Mouse (Mus musculus) induced T-regulatory cell, adult 2 months (primary cell): ENCODE data around the gene Tmprss9.

Experiments used
- DNase-seq: peaks from one replicate; pipeline ENCODE4 v3.0.0-alpha.2; 2012; ENCODE audit warnings: low read depth

The Tmprss9 gene

DNA sequence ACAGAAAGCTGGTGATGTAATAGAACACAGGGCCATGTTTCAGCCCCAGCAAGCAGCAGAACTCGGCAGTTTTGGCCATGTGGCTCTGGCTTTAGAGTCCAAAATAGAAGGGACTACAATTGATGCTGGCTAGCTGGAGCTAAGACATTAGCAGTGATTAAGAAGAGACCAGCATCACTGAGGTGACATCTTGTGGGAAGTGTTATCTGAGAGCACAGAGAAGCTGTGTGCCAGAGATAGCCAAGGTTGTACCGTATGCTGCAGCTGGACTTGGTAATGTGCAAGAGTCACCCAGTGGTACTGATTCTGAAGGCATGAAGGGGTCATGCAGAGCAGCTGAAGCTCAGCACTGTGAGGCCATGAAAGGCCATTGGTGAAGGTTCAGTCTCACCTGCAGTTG is 43.6 kb downstream of the Tmprss9 start:
- no peak for DNase-seq

DNA sequence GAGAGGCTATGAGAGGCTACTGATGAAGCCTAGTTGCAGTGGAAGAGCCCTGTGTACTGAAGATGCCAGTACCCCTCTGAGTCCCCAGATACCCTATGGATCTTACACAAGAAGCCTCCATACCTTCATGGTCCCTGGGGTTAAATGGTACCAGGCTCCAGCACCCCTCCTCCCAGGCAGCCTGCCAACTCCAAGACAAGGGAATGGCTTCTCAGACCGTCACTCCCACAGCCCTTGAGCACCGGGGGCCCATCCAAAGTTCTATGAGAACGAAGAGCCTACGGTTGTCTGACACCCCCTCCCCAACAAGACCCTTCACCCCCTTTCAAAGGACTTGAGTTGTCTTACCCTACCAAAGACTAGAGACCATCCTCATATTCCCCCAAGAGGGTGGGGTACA is 44.1 kb downstream of the Tmprss9 start:
- DNase-seq: no peak

- peak; percentile 68 for DNase-seq
Measured at GRCm38 (mm10) chr10:80917336-80917778, 45.7 kb downstream of the Tmprss9 start.

DNA sequence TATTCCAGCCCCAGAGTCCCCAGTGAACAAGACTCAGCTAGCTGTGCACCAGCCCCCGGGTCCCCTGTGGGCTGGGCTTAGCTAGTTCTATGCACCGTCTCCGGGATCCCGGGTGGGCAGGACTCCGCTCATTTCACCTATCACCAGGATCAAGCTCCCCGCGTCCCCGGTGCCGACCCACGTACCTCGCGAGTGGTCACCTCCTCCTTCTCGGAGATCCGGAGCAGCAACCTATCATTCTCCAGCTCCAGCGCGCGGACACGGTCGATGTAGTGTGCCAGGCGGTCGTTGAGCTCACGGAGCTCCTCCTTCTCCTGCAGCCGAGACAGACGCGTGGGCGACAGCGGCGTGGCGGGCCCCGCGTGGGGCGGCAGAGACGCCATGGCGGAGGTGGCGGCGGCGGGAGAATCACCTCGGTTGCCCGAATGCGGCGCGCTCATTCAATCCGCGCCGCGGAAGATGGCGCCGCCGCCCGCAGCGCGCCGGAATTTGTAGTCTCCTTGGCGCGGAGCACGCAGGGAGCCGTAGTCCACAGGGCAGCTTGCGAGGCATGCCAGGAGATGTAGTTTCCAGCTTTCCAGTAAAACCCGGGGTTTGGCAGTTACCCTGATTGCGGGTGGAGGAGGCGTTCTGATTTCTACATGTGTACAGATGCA is 46.3 kb downstream of the Tmprss9 start, which contains the start of gene Lmnb2:
Gene Lmnb2 (minus strand): TSS at position 467 of the 656 bp plus-strand sequence.
- peak; percentile 76 for DNase-seq

DNA sequence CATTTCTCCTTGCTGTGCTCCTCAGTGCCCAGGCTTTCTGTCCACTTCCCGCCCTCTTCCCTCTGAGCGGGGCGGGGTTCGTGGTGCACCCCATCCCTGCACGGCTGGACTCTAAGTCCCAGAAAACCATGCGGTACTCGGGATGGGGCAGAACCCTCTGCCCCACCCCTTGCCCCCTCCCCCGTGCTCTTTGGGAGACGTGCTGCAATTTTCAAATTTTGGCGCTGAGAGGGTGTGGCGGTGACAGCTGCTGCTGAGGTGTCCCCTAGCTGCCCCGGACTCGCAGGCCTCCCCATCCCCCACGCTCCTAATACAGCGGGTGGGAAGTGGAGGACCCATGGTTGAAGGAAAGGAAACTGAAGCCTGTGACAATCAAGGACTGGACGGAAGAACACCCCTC is 50.3 kb downstream of the Tmprss9 start:
- no peak for DNase-seq

GRCm38 (mm10) chr10:80925472-80925871 is 53.8 kb downstream of the Tmprss9 start:
- no peak for DNase-seq

DNA sequence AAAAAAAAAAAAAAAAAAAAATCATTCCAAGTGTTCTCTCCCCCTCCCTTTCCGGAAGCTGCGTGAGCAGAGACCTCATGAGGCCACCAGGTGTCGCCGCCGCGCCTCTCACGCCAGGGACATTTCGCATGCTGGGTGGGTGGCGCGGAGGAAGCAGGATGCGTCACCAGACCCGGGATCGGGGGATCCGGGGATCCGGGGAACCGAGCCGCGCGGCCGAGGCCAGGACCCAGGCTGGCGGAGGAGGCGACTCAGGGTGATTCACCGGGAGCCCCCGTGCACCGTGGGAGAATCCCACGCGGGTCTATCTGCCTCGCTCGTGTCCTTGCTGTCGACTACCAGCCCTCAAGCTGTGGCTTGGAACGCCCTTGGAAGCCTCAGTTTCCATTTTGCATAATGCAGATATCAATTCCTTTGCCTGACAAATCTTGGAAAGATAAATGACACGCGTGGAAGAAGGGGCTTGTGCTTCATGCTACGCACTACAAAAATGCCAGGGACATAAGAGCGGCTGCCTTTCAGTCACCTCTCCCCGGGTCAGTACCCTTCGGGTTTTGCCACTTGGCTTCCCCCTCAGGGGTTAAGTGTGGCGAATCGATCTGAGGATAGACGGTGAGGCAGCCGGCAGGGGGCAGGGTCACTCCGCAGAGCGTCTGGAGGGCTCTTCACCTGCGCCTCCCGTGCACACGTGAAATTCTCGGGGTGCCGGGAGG is 57.1 kb downstream of the Tmprss9 start:
- peak; percentile 94 for DNase-seq

DNA sequence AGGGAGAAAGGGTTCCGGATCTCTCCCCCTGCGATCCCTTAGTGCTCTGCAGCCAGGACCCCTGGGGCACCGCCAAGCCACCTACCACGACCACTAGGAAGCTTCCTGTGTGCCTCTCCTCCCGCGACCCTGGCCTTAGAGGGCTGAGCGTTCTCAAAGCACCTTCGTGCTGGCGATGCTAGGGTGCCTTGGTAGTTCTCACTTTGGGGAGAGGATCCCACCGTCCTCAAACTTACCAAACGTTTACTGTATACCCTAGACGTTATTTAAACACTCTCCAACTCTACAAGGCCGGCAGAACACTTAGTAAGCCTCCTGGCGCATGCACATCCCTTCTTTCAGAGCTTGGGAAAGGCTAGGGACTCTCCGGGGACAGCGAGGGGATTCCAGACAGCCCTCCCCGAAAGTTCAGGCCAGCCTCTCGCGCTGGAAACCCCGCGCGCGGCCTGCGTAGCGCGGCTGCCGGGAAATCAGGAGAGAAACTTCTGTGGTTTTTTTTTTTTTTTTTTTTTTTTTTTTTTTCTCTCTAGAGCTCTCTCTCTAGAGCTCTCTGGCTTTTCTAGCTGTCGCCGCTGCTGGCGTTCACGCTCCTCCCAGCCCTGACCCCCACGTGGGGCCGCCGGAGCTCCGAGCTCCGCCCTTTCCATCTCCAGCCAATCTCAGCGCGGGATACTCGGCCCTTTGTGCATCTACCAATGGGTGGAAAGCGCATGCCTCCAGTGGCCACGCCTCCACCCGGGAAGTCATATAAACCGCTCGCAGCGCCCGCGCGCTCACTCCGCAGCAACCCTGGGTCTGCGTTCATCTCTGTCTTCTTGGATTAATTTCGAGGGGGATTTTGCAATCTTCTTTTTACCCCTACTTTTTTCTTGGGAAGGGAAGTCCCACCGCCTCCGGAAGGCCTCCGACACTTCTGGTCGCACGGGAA is 57.9 kb downstream of the Tmprss9 start, which contains the start of gene Gadd45b:
Gene Gadd45b (plus strand): TSS at position 775 of the 928 bp plus-strand sequence.
- DNase-seq: peak; percentile 99

DNA sequence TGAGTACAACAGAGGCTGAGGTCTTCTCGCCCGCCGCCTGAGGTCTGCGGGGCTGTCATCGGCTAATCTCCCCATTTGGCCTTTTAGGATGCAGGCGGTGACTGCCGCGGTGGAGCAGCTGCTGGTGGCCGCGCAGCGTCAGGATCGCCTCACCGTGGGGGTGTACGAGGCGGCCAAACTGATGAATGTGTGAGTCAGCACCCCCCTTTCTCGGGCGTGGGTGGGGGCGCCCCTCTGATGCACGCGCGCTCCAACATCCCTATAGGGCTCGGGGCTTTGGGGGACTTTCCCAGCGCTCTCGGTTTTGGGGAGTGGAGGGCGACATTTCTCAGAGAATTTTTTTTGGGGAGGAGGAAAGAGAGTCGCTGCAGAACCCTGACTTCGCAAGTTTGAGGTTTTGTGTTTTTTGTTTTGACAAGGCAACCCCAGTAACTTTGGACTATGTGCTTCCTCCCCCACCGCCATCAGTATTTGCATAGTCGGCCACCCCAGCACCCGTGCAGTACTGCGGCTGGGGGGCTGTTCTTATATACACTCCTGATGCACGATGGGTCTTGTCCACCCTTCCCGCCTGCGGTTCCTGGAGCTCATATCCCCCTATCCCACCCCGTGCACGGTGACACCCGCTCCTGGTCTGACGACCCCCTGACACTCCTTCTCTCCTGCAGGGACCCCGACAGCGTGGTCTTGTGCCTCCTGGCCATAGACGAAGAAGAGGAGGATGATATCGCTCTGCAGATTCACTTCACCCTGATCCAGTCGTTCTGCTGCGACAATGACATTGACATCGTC is 58.9 kb downstream of the Tmprss9 start:
- DNase-seq: peak; percentile 93

GRCm38 (mm10) chr10:80931153-80931671 is 59.6 kb downstream of the Tmprss9 start:
- peak; percentile 61 for DNase-seq

DNA sequence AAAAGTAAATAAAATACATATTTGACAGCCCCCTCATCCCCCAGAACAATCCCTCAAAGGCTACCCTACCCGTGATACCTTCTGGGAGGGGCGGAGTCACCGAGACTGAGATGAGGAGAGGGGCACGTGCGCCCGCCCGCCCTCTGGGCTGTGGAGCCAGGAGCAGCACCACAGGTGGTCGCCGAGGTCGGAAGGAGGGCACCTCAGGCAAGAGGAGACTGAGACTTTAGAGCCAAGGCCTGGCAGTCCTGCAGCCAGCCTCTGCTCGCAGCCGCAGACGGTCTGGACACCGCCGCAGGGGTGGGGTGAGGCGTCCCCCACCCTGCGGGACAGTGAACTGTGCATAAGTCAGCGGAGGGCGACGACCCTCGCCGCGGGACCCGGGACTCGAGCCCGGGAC is 60.0 kb downstream of the Tmprss9 start:
- no peak for DNase-seq

DNA sequence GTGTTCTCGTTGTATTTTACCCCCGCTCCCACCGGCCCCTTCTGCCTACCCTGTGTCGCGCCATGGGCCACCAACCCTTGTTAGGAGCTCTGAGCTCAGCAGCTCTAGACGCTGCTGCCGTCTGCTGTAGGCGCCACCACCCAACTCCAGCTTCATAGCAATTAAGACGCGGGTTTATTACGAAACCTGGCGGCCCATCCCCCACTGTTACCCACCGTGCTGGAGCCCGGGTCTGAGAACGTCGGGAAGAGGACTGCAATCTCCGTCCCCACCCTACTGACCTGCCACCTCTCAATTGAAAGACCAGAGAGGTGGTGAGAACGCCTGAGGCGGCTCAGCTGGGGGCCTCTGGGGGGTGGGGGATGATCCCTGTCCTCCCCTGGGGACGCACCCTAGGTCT is 60.6 kb downstream of the Tmprss9 start:
- DNase-seq: peak; percentile 76

GRCm38 (mm10) chr10:80932700-80933420 is 61.2 kb downstream of the Tmprss9 start:
- DNase-seq: peak; percentile 86

DNA sequence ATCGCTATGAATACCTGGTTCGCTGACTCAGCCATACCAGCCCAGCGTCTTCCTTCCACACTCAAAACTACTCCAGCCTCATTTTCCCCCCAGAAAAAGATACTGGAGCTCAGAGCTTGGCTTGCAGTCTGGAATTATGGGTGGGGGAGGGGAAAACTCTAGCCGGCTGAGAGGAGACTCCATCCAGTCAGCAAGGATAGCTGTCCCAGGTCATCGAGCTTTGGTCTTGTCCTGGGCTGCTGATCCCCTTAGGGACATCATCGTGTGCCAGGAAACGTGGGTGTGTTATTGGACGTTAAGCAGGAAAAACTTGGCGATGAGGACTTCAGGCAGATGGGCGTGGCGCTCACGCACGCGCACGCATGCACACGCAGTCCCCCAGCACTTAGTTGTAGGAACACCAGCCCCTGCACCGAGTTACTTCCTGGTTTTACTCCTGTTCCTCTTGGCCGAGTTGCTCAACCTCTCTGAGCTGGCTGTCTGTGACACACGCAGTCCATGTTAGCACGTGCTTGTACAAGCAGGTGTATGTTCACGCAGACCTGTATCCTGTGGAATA is 61.9 kb downstream of the Tmprss9 start:
- DNase-seq: peak; percentile 70

DNA sequence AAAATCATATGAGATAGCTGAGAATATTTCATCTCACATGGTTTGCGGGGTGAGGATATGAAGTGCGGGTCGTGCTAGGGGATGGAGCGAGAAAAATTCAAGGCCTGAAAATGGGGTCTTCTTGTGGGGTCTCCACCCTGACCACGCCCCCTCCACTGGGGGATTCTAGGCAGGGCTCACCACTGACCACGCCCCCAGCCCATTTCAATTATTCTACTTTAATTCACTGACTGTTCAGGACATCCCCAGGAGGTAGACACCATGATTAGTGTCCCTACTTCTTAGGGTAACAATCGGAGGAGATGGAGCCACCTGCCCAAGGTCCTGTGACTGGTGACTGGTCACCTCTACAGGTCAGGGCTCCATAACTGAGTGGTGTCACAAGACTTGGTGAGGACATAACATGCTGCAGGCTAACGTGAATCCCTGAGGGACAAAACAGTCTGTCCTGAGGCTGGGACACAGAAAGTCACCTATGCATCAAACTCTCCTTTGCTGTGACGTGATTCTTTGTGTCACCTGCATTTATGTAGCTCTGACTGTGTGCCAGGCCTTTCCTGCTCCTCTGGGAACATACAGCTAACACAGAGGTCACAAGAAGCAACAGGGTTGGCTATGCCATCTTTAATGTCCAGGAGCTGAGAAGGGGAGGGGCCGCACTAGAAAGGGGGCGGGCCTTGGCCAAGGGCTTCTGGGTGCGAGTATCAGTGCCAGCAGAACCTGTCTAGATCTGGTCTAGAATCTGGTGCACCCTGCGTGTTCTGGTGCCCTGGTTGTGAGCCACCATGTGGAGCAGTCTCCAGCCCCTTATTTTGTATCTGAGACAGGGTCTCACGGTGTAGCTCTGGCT is 62.7 kb downstream of the Tmprss9 start:
- peak; percentile 44 for DNase-seq

DNA sequence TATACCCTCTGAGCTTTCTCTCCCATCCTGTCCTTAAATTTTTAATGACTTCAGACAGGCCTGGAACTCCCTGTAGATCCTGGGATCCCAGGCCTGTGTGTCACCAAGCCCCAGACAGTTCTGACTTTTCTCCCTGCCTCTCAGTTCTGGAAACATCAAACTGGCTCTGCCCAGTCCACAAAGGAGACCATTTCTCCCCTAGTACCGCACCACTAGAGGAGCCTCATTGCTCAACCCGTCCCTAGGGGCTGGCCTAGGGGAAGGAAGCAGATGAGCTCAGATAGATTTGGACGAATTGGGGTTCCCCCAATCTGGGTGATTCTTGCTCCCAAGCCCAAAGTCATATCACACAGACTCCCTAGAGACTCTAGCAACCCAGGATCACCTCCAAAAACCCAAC is 63.6 kb downstream of the Tmprss9 start:
- peak; percentile 57 for DNase-seq

DNA sequence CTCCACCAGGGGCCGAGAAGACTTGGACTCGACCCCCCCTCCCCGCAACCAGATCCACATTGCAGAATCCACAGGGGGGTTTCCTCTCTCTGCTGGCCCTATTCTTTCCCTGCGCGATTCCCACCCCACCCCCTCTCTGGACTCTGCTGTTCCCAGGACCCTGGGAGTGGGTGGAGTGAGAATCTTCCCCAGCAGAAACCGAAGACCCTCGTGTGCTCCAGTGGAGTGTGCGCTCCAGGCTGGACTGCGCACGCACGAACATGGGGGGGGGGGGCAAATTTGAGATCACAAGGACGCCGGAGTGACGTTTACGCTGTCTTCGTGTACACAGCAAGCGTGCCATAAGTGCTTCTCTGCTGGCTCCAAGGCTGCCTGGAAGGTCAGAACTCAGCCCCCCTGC is 64.0 kb downstream of the Tmprss9 start:
- DNase-seq: no peak

- peak; percentile 49 for DNase-seq
Measured at GRCm38 (mm10) chr10:80936135-80936809, 64.6 kb downstream of the Tmprss9 start.

DNA sequence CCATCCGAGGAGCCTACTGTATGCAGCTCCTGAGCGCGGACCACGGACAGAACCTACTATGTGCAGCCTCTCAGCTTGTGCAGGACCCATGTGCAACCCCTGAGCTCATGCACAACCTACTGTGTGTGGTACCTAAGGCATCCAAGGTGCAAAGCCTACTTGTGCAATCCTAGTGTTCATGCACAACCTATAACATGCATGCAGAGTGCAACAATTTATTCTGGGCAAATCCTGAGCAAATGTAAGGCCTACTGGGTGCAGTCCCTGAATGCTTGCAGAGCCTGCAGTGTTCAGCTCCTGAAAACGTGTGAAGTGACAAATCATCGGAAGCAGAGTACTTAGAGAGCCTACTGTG is 65.1 kb downstream of the Tmprss9 start:
- DNase-seq: no peak
